Mouse (Mus musculus): ENCODE measurements at regions not wholly inside any gene's neighbourhood (a gene's known extent, or its start where the extent isn't known, plus 50 kb on each side); places are given as distances from the start of the nearest gene placed in this dataset.

DNA sequence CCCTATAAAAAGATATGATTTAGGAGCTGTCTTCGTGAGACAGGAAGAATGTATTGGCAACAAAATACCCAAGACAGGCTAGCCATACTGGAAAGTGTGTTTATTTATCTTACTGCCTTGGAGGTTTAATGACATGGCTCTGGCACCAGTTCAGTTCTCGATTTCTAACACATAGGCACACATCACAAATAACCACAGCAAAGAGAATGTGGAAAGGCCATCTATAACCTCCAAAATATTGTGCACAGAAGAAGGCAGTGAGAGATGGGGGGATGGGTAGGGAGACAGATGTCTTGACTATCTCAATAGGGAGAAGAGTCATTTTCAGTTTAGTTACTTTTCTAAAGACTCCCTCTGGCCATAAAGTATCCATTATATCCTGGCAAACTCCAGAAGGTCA, 90.5 kb downstream of the Minar1 start:
- no peak for DNase-seq (ENCODE audit: extremely low spot score in 1 of 2, low spot score in 2 of 2)
- no peak for TF ChIP-seq CTCF (IDR thresholded peaks at IDR 0.05)
- intact Hi-C loops (cut with DNase I) = no loop called here
- Histone ChIP-seq H3K4me3 (no peak overlapping the region), H3K27ac (no peak overlapping the region)

DNA sequence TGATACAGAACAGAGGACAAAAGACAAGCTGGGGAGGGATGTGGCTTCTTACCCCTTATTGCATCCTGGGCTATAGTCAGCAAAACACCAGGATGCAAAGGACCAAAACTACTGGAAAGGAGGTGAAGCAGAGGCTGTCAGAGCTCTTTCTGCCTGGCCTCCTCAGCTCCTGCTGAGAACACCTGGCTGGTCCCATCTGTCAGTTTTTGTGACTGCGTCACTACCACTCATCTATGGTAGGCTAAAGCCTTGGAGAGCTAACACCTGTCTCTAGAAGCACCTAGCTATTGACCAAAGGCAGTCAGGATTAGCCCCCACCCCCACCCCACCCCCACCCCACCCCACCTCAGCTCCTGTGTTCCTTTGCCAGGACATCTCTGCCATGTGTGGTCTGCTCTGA, 98.8 kb downstream of the Minar1 start:
- intact Hi-C loops (cut with DNase I) = no loop called here
- no peak for DNase-seq (ENCODE audit: extremely low spot score in 1 of 2, low spot score in 2 of 2)
- H3K4me3 ChIP-seq = no peak overlapping the region

DNA sequence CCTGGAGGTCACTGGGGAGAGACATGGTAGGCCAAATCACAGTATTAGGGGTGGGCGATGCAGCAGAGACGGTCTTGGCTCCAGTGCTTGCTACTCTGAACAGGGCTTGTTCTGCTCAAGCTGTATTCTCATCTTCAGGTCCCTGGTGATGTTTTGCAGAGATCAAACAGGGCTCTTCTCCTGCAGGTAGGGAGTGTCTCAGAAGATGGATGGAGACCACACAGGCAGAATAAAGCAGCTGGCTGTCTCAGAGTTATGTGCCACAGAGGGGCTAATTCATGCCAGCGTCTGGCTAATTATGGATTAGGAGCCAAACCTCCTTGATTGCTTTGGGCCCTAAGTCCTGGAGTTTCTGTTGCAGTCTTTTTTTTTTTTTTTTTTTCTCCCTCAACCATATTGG, 99.2 kb downstream of the Minar1 start:
- Histone ChIP-seq H3K27ac (no peak overlapping the region), H3K4me3 (no peak overlapping the region)
- intact Hi-C loops (cut with DNase I) = no loop called here
- TF ChIP-seq CTCF (IDR thresholded peaks at IDR 0.05) = no peak
- DNase-seq (ENCODE audit: extremely low spot score in 1 of 2, low spot score in 2 of 2) = no peak

More for the DNA sequence above, 98.8 kb downstream of the Minar1 start:
- TF ChIP-seq CTCF (IDR thresholded peaks at IDR 0.05) = no peak
- H3K27ac ChIP-seq = no peak overlapping the region

DNA sequence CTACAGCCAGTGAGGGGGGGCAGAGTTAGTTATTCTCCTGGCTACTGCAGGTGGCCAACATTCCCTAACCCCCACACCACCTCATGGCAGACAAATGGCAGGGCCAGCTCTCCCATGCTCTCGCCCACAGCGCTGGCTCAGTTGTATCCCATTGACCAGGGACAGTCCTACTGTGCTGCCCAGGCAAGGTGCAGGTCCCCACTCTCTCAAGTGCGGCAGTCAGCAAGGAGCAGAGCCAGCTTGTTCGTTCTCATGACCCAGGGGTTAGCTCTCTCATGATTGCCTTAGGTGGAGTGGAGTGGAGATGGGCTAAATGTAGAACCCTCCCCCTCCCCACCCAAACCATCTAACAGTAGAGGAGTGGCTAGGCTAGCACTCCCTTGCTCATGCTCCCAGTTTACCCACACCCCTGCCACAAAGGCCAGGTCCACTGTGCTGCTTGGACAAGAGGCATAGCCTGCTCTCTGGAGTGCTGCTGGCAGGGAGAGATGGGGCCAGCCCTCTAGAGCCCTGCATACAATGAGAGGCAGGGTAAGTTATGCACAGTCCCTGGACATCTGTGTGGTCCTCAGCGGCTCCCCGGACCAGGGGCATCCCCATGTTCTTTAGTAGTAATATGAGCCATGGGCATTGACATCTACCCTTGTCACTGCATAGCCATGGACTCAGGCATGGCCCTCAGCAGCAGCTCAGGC, 114.4 kb downstream of the Minar1 start:
- Histone ChIP-seq H3K27ac (no peak overlapping the region), H3K4me3 (no peak overlapping the region)
- intact Hi-C loops (cut with DNase I) = no loop called here
- no peak for TF ChIP-seq CTCF (IDR thresholded peaks at IDR 0.05)
- no peak for DNase-seq (ENCODE audit: extremely low spot score in 1 of 2, low spot score in 2 of 2)

DNA sequence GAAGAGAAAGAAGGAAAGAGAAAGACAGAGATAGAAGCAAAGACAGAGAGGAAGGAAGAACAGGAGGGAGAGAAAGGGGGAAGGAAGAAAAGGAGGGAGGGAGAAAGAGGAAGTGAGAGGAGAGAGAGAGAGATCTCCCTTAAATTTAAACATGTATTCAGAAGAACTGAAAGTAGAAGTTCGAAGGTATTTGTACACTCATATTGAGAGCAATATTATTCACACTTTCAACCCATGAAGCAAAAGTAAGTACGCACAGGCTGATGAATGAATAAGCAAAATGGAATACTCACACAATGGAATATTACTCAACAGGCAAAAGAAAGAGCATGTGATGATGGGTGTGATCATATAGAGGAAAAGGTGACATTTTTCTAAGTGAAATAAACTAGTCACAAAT, 120.8 kb downstream of the Minar1 start:
- DNase-seq (ENCODE audit: extremely low spot score in 1 of 2, low spot score in 2 of 2) = no peak
- intact Hi-C loops (cut with DNase I) = no loop called here
- Histone ChIP-seq H3K27ac (no peak overlapping the region), H3K4me3 (no peak overlapping the region)
- TF ChIP-seq CTCF (IDR thresholded peaks at IDR 0.05) = no peak

DNA sequence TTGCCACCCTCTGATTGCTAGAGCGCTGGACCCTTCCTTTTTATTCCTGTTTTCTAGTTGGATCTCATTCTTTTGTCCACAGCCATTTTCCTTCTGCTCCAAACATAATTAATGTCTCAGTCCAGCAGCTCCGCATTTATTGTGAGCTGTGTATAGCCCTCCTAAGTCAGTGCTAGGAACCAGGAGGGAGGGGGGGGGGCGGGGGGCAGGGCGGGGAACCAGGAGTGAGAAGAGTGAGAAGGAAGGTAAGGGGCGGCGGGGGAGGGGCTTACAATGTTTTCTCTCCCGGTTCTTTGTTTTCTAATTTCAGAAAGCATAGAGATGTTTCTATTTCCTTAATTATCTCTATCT, 125.6 kb downstream of the Minar1 start:
- intact Hi-C loops (cut with DNase I) = no loop called here
- H3K4me3 ChIP-seq = no peak overlapping the region
- H3K27ac ChIP-seq = no peak overlapping the region
- DNase-seq (ENCODE audit: extremely low spot score in 1 of 2, low spot score in 2 of 2) = no peak
- TF ChIP-seq CTCF (IDR thresholded peaks at IDR 0.05) = no peak

DNA sequence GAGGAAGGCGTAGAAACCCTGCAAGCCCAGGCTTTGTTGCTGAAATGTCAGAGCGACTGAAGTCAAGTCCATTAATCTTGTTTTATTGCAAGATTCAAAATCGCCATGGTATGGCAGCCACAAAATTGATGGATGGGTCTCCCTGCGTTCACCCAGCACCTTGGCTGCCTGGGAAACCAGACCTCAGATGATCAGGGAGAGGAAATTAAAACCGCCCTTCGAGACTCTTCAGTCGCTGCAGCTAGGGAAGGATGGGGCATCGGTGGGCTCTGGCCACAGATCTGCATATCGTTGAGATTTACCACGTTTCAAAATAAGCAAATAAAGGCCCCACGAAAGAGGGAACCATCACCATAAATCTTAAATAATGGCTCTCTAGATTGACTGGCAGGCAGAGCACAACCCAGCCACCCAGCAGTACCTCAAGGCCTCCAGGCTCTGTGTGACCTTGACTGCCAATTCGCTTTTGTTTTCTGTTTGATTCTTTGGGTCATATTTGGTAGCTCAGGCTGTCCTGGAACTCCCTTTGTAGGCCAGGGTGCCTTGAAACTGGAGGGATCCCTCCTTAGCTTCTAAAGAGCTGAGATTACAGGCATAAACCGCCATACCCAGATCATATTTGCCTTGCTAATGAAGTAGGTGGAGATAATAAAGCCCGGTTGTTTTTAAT, 126.1 kb downstream of the Minar1 start:
- no peak for DNase-seq (ENCODE audit: extremely low spot score in 1 of 2, low spot score in 2 of 2)
- intact Hi-C loops (cut with DNase I) = no loop called here
- Histone ChIP-seq H3K4me3 (no peak overlapping the region), H3K27ac (no peak overlapping the region)
- TF ChIP-seq CTCF (IDR thresholded peaks at IDR 0.05) = no peak

DNA sequence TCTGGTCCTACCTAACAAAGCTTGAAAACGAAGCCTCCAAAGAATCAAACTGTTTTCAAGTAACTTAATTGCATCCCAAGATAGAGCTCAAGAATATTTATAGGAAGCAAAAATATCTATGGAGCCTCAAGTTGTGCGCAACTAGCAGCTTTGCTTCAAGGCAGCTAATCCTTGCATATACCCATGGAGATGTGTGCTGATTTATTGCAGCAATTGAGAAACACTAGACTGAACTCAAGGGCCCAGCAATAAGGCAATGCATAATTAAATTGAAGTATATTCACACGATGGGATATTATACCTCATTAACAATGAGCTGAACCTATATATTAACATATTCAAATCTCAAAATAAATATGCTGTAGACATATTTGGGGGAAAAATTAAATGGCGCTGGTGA, 135.3 kb downstream of the Minar1 start:
- no peak for DNase-seq (ENCODE audit: extremely low spot score in 1 of 2, low spot score in 2 of 2)
- H3K27ac ChIP-seq = no peak overlapping the region
- no peak overlapping the region for H3K4me3 ChIP-seq
- intact Hi-C loops (cut with DNase I) = no loop called here
- TF ChIP-seq CTCF (IDR thresholded peaks at IDR 0.05) = no peak

DNA sequence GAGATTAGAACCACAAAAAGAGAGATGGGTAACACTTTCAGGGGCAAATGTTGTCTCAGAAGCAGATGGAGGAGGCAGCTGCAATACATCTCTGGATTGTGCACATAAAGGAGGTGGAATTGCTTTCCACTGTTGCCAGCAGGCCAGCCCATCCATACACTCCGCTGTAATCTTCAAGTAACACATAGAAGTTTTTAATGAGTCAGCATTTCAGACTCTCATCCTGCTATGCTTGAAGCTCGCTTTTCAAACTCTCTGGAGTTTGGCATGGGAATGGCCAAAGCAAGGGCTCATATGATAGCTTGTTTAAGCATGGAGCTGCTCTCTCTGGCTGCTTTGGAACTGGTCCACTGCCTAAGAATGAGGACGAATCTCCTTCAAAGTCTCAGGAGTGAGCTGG, 143.5 kb downstream of the Minar1 start:
- no peak for DNase-seq (ENCODE audit: extremely low spot score in 1 of 2, low spot score in 2 of 2)
- intact Hi-C loops (cut with DNase I) = no loop called here
- no peak for TF ChIP-seq CTCF (IDR thresholded peaks at IDR 0.05)
- no peak overlapping the region for H3K27ac ChIP-seq
- H3K4me3 ChIP-seq = no peak overlapping the region

DNA sequence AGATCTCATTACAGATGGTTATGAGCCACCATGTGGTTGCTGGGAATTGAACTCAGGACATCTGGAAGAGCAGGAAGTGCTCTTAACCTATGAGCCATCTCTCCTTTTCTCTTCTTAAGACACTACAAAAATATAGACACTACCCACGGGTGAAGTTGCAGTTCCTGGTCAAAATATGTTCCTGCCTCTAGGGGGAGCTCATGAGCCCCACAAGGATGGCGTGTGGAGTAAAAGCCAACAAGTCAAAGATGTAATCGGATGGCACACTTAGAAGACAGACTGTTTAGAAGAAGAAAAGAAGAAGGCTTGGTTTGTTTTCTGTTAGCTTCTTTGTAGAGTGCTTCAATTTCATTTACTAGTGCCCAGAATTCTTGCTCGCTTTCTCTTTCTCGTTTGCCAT, 161.7 kb downstream of the Minar1 start:
- intact Hi-C loops (cut with DNase I) = loop anchor here (1.0 kb wide), 1 partner anchor 213 kb away; no protein-coding TSS in a partner anchor
- no peak overlapping the region for H3K4me3 ChIP-seq
- H3K27ac ChIP-seq = no peak overlapping the region
- TF ChIP-seq CTCF (IDR thresholded peaks at IDR 0.05) = peak; percentile 79
- DNase-seq (ENCODE audit: extremely low spot score in 1 of 2, low spot score in 2 of 2) = peak; percentile 39 to 64

DNA sequence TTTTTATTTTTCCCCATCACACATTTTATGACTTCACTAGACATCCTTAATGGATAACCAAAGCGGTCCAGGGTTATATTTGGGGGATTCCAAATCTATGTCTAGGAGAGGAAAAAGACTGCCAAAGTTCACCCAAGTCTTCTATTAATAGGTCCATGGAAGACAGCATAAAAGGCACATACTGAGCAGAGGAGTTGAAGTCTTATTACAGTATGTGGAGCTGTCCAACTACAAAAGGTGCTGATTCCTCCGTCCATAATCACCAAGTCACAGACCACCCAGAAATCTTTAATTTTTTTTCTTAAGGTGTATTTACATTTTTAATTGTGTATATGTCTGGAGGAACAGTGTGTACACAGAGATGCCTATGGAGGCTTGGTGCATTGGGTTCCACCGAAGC, 166.3 kb downstream of the Minar1 start:
- intact Hi-C loops (cut with DNase I) = no loop called here
- TF ChIP-seq CTCF (IDR thresholded peaks at IDR 0.05) = no peak
- DNase-seq (ENCODE audit: extremely low spot score in 1 of 2, low spot score in 2 of 2) = no peak

DNA sequence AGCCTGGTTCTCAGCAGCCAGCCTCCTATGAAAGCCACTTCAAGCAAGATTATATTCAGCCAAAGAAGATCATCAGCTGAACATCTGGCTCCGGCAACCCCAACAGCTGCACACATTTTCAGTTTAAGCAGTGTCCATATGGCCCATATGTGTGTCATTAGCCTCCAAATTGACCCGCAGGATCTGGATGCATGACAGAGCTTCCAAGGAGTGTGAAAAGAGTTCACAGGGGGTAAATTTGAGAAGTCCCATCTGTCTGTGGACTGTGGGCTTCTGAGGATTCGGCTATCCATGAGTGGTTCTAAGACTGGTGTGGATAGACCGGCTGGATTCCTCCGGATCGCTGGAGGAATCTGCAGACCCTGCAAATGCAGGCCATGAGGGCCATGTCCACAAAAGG, 173.3 kb downstream of the Minar1 start:
- no peak for DNase-seq (ENCODE audit: extremely low spot score in 1 of 2, low spot score in 2 of 2)
- intact Hi-C loops (cut with DNase I) = no loop called here
- H3K4me3 ChIP-seq = no peak overlapping the region
- no peak overlapping the region for H3K27ac ChIP-seq
- TF ChIP-seq CTCF (IDR thresholded peaks at IDR 0.05) = no peak

More for the DNA sequence above, 166.3 kb downstream of the Minar1 start:
- H3K27ac ChIP-seq = no peak overlapping the region
- H3K4me3 ChIP-seq = no peak overlapping the region
